Mouse (Mus musculus) small intestine, adult 2 months (tissue): Measurements from ENCODE around the gene Casp1.

Experiments
- CTCF ChIP-seq: fragments of 200-500 bp; IDR thresholded peaks from 2 replicates; pipeline ENCODE4 v1.5.1; 2012; ENCODE audit warnings: low read depth, mild to moderate bottlenecking, control low read depth, inconsistent platforms, low read length, moderate library complexity, mixed read lengths; ENCODE audit not compliant: insufficient replicate concordance, insufficient read length; ENCODE audit errors: extremely low read depth
- POLR2A ChIP-seq: fragments of 200-500 bp; IDR thresholded peaks from 2 replicates; pipeline ENCODE4 v1.6.1; 2012; ENCODE audit warnings: low read depth, mild to moderate bottlenecking, control low read depth, inconsistent platforms, low read length, moderate library complexity

GRCm38 (mm10) chr9:5286071-5286470 lies 12.2 kb upstream of the Casp1 start:
- TF ChIP-seq CTCF (no peak), POLR2A (no peak)
